Mouse (Mus musculus): ENCODE results near the gene Ahctf1.
"Not testable (repeated sequence)": the region's sequence is repeated elsewhere in the genome, so short reads cannot be mapped to it uniquely, and the experiment has no call there.

Gene Ahctf1

DNA sequence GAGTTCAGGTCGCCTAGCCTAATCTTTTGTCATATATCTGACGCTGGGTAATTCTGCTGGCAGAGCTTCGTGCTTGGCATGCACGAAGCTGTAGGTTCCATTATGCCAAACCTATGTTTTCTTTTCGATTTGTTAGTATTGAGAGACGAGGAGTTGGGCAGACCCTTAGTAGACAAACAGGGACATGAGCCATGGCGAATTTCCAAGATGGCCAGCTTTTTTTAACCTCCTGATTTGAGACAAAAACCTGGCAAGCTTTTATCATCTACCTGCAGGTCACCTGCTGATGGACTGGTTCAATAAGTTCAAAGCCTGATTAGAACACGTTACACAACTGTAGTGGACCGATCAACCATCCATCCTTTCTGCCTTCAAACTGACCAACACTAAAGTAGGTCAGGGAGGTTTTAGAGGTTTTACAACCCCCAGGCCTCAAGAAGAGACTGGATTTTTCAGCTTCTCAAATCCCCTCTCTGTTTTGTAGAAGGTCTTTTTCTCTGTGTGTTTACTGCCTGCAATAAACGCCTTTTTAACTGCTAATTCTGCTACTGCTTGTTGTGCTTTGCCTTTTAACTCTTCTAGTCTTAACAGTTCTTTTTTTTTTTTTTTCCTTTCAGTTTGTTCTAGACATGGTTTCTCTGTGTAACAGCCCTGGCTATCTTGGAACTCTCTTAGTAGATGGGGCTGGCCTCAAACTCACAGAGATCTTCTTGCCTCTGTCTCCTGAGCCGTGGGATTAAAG is 831 bp upstream of the Ahctf1 start:
- no peak for DNase-seq (ENCODE audit: low spot score in 2 of 2)

DNA sequence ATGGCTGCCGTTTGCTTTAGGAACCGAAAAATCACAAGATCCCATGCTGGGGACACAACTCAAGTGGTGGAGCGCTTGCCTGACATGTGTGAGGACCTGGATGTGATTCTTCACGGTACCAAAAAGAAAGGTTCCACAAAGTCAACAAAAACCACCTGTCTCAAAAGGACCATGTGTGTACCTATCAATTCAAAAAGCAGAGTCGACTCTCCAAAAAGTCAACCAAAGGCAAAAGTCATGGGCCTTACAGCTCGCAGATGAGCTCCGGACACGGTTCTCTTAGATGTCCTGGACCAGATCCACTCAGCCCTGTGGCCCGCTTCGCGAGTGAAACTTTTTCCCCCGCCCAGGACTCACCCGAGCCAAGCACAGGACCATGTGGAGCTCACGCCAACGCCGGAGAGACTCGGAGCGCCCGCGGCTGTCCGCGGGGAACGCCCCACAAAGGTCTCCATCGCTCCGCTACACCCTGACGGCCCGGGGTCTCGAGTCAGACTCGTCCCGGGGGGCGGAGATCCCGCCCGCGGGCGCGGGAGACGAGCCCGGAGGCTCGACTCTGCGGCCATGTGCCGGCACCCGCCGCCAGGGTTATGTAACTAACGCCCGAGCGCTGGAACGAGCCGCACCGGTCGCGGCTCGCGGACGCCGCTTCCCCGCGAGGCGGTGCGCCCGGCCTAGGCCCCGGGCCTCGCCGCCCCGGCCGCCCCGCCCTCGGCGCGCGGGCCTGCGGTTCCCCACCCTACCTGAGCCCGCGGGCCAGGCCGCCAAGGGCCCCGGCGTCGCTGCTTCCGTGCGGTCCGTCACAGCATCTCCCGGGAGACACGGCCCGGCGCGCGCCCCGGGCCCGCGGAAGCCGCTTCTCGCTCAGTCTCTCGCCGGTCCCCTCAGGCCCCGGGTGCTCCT is 619 bp downstream of the Ahctf1 start, which contains the start of gene Gm10518:
Gene Gm10518, plus strand, starts transcription at position 767 of the 903 bp plus-strand sequence.
- DNase-seq (ENCODE audit: low spot score in 2 of 2): peak; percentile 40 to 43

DNA sequence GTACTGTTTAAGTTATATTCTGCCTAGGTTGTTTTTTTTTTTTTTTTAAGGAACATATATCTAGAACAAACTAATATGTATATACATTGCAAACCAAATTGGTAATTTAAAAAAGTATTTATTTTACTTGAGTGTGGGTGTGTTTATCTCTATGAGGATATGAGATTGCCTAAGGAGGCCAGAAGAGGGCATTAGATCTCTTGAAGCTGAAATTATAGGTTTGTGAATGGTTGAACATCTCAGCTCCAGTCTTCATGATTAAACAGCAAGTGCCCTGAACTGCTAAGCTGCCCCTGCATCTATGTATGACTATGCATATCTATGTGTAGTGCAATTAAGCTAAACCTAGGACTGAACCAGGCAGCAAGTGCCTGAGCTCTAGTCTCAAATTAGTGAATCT is 4.7 kb downstream of the Ahctf1 start:
- no peak for DNase-seq (ENCODE audit: low spot score in 2 of 2)

DNA sequence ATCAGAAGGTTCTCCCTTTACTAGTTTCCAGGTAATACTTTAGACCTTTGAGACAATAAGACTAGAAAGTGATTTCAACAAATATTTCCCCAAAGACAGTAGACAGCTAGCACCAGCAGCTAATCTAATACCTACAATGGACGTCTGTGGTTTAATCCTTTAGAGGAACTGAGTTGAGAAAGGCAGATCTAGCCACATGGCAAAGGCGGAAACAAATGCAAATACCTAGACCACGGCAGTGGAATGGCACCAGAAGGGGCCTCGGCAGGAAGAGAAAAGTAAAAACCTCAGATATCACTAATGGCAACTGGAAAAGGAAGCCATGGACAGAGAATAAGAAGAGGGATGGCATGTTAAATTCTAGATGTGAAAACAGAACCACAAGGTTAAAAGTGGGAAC is 16.2 kb downstream of the Ahctf1 start:
- no peak for DNase-seq (ENCODE audit: low spot score in 2 of 2)

DNA sequence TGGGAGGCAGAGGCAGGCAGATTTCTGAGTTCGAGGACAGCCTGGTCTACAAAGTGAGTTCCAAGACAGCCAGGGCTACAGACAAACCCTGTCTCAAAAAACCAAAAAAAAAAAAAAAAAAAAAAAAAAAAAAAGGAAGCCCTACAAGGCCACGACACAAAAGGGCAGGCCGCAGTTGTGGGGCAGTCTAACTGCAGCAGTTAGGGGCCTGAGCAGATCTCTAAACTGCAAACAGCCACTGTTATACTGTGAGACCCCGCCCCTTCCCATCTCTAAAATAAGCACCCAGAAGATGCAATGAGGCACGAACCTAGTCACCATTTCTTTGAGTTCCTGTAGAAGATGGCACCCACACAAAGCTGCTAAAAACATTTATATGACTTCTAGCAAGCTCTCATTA is 18.0 kb downstream of the Ahctf1 start:
- DNase-seq (ENCODE audit: low spot score in 2 of 2): no peak

DNA sequence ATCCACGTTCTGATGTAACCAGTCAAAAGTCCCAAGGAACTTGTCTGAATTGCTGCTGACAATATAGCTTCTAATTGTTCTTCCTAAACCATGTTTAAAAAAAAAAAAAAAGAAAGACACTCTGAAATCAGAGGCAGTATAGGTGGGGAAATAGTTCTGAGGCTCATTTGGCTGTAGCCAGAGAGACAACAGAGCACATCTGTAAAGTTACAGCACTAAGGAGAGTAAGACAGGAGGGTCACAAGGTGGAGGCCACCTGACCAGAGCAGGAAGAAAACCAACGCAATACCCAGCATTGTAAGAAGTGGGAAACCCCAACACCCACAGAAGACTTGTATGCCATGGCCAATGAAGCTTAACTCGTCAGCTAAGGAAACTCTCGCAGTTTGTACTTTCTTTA is 19.4 kb downstream of the Ahctf1 start:
- no peak for DNase-seq (ENCODE audit: low spot score in 2 of 2)

DNA sequence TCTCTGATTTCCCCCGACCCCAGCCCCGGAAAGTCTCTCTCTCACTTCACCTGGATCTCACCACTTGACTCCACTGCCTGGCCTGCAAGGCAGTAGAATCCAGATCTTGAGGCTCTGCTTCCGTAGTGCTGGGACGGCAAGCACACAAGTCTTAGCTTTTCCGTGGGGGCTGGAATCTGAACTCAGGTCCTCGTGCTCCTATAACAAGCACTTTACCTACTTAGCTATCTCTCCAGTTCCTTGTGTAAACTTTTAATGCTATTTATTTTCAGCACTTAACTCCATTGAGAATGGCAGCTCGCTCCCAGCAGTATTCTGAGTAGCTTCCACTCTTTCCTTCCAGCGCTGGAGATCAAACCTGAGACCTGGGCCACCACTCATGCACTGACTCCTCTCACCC is 26.6 kb downstream of the Ahctf1 start:
- DNase-seq (ENCODE audit: low spot score in 2 of 2): no peak

DNA sequence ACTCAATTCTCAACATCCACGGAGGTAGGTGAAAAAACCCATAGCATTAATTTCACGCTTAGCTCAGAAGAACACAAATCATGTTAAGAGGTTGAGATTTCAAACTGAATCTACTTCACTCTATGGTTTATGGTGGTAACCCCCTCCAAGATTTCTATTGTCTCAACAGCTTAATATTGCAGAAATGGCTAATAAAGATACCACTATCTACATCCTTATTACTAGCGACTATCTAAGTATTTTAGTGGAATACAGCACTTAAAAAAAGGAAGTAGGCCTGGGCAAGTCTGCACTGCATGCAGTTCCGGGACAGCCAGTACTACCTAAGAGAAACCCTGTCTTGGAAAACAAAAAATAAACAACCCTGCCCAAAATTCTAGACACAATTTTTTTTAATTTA is 42.9 kb downstream of the Ahctf1 start:
- no peak for DNase-seq (ENCODE audit: low spot score in 2 of 2)

DNA sequence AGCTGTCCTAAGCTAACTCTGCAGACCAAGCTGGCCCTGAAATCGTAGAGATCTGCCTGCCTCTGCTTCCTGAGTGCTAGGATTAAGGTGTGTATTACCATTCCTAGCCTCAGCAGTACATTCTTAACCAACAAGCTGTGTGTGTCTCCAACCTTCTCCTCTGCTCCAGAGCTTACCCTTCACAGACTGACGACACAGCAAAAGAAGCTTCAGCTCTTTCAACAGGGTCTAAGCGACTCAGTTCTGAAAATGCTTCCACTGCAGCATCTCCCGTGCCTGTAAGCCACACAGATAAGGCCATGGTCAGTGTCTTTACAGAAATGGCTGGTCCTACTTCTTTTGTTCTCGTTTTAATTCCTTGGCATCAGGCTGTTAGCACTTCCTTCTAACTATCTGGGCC is 43.4 kb downstream of the Ahctf1 start:
- DNase-seq (ENCODE audit: low spot score in 2 of 2): no peak

DNA sequence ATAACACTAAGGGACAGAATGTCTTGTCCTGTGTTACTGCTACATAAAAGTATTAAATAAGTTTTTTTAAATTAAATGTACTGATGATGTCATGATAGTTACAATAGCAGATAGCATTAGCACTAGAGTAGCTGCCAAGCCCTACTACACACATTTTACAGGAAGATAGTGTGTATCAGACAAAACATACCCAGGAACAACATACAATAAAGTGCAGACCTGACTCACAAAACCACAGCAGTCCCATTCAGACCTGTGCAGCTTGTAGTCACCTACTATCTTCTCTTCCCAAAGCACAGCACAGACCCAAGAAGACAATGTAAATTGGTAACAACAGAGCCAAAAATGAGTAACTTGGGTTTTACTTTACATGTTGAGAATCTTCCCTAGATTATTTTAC is 47.0 kb downstream of the Ahctf1 start:
- no peak for DNase-seq (ENCODE audit: low spot score in 2 of 2)

DNA sequence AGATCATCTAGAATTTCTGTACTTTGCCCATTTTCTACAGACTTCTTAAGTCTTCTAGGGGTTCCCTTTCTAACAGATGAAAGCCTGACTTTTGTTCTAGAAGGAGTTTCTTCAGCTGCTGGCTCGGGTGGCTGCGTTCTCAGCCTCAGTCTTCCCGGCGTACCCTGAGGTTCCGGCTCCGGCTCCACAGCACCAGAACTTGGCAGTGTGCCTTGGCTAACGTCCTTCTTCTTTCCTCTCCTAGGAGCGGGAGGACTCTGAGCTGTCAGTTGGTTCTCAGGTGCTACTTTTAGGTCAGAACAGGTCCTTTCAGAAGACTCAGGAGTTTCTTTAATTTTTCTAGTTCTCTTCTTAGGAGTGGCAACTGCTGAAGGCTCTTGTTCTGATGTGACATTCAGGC is 50.5 kb downstream of the Ahctf1 start:
- no peak for DNase-seq (ENCODE audit: low spot score in 2 of 2)

DNA sequence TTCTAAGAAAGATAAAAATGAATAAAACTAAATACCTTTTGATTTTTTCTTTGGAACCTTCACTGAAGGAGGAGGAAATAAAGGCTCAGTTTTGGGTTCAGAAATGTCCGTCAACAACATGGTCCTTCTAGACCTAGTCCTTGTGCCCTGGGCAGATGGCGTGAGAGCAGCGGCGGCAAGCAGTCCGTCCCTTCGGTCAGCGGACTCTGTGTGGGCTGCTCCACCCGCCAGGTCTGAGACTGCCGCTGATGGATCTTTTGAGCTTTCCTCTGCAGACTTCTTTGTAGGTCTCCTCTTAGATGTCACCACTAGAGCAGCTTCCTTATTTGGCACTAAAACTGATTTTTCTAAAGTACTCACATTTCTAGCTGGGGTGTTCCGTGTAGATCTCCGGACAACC is 51.2 kb downstream of the Ahctf1 start:
- DNase-seq (ENCODE audit: low spot score in 2 of 2): no peak

DNA sequence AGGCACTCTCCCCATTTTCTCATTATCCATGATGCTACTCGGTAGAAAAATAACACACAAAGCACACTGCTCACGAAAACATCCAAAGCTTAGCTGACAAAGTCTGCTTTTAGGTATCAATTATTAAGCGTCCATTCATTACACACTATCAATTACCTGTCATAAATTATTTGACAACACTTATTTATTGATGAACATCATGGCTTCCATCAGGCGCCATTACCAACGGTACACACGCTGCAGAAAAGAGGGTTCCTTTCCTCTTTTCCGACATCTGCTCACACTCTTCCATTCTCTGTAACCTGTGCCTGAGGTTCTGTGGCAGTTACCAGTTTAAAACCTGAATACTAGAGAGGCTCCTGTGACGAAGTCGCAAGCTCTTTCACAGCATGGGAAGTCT is 58.3 kb downstream of the Ahctf1 start, which contains the start of gene Kif28:
Gene Kif28, minus strand, starts transcription at position 101 of the 400 bp plus-strand sequence.
- no peak for DNase-seq (ENCODE audit: low spot score in 2 of 2)

DNA sequence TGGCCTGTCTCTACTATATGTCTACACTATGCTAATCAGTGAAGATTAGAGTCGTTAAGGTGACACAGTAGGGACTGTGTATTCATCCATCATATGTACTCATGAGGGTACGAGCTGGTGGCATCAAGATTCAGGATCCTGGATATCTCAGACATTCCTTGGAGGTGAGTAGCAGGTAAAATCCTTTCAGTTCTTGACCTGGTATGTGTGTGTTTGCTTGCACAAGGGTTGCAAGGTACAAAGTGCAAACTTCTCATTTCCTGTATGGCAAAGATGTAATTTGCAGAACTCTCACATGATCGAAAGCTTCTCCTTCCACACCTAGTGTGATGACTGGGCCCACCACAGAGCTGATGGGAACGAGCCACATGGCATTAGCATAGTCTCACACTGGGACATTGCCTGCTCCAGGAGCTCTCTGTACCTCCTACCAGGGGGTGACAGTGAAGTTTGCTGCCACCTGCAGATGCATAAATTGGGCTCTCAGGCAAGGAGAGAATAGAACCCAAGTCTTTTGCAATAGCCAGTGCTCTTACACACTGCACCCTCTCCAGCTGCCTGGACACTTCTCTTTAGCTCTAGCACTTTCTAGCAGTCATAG is 59.8 kb downstream of the Ahctf1 start:
- DNase-seq (ENCODE audit: low spot score in 2 of 2): no peak

DNA sequence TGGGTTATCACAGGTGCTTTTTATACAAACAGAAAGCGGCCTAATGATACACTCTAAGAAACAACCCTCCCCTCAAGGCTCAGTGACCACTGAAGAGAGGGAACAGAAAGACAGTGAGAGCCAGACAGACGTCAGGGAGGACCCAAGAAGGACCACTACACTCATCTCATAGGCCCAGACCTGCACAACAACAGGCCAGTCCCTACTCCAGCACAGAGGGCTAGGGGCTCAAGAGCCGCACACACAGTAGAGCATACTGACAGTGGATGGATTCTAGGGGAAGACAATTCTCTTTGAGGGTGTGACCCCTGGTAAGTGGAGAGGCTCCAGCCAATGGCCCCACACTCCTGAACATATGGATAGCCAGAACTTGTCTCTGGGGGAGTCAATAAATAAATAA is 67.0 kb downstream of the Ahctf1 start:
- DNase-seq (ENCODE audit: low spot score in 2 of 2): no peak

DNA sequence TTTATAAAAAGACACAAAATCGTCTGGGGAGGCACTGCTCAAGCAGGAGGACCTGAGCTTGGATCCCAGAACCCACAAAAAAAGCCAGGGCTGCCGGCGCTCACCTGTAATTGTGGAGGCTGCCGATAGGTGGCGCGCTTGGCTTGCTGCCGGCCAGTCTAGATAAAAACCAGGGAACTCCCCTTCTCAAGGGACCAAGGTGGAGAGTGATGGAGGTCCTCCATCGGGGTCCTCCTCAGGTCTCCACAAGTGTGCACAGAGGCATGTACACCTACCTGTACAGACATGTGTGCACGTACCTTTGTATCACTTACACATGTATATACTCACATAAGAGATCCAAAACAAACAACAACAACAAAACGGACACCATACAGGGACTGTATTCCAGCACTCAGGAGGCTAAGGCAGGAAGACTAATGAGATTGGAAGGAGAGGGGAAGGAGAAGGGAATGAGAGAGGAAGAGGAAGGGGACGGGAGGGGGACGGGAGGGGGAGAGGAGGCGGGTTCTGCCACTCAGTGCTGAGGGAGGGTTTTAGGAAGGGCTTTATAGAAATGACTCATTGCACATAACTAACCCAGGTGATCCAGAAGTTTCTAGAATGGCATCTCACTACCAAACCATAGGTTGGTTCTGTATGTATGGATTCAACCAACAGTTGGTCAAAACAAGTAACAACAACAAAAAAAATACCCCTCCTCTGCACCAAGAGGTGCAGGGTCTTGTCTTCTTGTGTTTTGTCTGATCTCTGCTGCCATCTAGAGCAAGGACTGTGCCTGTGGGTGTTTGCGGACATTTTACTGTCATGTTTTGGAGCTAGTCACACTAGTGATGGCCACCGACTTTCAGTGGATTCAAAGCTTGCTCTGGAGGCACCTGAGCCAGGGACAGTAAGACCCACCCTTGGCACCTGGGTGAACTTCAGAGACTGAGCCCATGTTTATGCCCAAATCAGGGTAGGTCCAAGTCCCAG is 68.7 kb downstream of the Ahctf1 start:
- DNase-seq (ENCODE audit: low spot score in 2 of 2): peak; percentile 46 to 73

DNA sequence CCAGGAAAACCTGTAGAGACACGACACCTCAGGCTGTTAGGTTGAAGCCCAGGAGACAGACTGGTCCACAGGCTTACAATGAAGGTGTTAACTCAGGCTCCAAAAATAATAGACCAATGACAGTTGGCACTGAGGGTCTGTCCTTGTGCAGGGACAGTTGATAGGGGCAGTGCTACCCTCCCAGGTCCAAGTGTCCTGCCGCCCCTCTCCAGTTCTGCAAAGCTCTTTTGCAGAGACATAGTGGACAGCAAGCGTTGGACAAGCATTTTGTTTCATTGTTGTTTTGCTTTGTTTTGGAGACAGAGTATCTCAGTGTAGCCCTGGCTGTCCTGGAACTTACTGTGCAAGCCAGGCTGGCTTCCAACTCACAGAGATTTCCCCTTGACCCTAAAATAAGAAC is 72.1 kb downstream of the Ahctf1 start:
- no peak for DNase-seq (ENCODE audit: low spot score in 2 of 2)

DNA sequence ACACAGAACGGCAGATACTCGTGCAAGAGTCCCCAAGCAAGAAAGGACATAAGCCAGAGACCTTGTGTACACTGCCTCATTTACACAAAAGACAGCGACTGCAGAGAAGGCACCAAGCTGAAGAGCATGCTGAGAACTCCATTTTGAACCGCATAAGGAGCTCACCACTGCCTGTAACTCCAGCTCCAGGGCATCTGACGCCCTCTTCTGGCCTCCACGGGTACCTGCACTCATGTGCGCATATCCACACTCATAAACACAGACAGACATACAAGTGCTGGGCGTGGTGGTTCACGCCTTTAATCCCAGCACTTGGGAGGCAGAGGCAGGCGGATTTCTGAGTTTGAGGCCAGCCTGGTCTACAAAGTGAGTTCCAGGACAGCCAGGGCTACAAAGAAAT is 74.8 kb downstream of the Ahctf1 start:
- no peak for DNase-seq (ENCODE audit: low spot score in 2 of 2)

DNA sequence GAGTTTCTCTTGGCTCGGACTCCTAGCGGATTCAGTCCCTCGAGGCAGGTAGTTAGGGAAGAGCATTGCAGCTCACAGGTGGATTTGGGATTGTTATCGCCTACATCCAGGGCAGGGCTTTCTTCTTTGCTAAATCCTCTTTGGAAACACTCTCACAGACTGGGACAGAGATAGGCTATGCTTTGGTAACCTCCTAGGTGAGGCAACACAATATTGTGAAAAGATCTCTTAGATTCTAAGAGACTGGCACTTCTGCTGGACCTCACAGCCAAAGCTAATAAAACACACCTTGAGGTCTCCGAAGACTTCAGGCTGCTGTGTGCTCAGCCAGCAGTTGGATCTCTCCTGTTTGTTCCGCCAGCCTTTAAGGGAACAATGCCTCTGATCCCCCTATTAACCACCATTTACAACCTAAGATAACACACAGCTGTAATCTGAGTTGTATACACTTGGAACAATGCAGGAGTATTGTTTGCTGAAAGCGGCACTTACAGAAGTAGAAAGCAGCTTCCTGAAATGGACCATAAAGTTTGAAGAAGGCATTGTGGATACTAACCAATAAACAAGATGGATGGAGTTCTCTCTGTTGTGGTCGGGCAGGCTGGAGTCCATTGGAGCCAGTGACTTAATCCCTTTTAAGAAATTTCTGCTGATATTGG is 80.5 kb downstream of the Ahctf1 start:
- DNase-seq (ENCODE audit: low spot score in 2 of 2): no peak

DNA sequence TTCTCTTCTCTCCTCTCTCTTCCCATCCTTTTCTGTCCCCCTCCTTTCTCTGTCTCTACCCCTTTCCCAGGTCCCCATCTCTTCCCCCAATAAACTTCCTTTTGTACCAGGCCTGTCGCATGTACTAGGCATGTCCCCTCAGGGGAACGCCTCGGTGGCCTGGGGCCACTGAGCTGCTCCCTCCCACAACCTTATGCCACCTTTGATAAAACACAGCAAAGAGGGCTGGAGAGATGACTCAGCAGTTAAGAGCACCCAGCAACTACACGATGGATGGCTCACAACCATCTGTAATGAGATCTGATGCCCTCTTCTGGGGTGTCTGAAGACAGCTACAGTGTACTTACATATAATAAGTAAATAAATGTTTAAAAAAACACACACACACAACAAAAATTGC is 87.7 kb downstream of the Ahctf1 start:
- no peak for DNase-seq (ENCODE audit: low spot score in 2 of 2)

DNA sequence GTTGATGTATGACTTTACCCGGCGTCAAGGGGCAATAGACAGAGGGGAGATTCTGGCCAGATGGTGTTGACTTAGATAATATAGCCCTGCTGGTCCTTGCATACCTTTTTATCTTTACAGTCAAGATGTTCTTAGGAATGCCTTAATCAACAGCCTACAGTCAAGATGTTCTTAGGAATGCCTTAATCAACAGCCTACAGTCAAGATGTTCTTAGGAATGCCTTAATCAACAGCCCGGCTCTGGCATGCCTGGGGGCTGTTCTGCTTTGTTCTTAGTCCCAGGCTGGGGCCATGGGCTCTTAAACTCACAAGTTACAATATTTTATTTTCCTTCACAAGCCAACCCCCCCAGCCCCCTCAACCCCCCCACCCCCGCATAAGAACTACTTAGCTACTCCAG is 88.2 kb downstream of the Ahctf1 start:
- not testable (repeated sequence) for DNase-seq (ENCODE audit: low spot score in 2 of 2)

Measured in thymus, postnatal 10 days (tissue).